Mouse (Mus musculus): ENCODE results near the gene Unc93b1. TPM values are rescaled to one million over a fixed set of nuclear protein-coding genes. Genes with fewer than 3 reads are reported as not detected.

Gene Unc93b1
- polyA plus RNA-seq, 1 experiment = 44.9 TPM

GRCm38 (mm10) chr19:3925859-3926258 lies 9.1 kb upstream of the Unc93b1 start:
- no peak for TF ChIP-seq POLR2A (IDR thresholded peaks at IDR 0.05; ENCODE audit: low read depth, low read length)
- TF ChIP-seq CTCF (IDR thresholded peaks at IDR 0.05; ENCODE audit: borderline replicate concordance, insufficient read depth, low read length) = no peak
- Histone ChIP-seq H3K4me3 (ENCODE audit: insufficient read depth, low read length) (no peak overlapping the region), H3K4me1 (ENCODE audit: control insufficient read depth, insufficient read depth, low read length) (peaks cover 19% of the 10 kb centered on the region), H3K27ac (ENCODE audit: insufficient read depth, low read length) (no peak overlapping the region)

- TF ChIP-seq POLR2A (IDR thresholded peaks at IDR 0.05; ENCODE audit: low read depth, low read length) (0 out of 2 replicates have a peak, but pooled peaks have one; percentile 26), CTCF (IDR thresholded peaks at IDR 0.05; ENCODE audit: borderline replicate concordance, insufficient read depth, low read length) (peak; percentile 27; the same call in 1 of the 2 replicates)
- H3K4me1 ChIP-seq (ENCODE audit: control insufficient read depth, insufficient read depth, low read length) = peaks cover 19% of the 10 kb centered on the region
- no peak overlapping the region for H3K4me3 ChIP-seq (ENCODE audit: insufficient read depth, low read length)
- H3K27ac ChIP-seq (ENCODE audit: insufficient read depth, low read length) = peak overlapping the region; percentile 27
Measured at GRCm38 (mm10) chr19:3926279-3926678, 8.7 kb upstream of the Unc93b1 start.

GRCm38 (mm10) chr19:3926685-3927084 lies 8.3 kb upstream of the Unc93b1 start:
- no peak for TF ChIP-seq CTCF (IDR thresholded peaks at IDR 0.05; ENCODE audit: borderline replicate concordance, insufficient read depth, low read length)
- no peak for TF ChIP-seq POLR2A (IDR thresholded peaks at IDR 0.05; ENCODE audit: low read depth, low read length)
- no peak overlapping the region for H3K4me3 ChIP-seq (ENCODE audit: insufficient read depth, low read length)
- H3K27ac ChIP-seq (ENCODE audit: insufficient read depth, low read length) = peak overlapping the region; percentile 27
- H3K4me1 ChIP-seq (ENCODE audit: control insufficient read depth, insufficient read depth, low read length) = peaks cover 19% of the 10 kb centered on the region

- H3K4me3 ChIP-seq (ENCODE audit: insufficient read depth, low read length) = no peak overlapping the region
- TF ChIP-seq CTCF (IDR thresholded peaks at IDR 0.05; ENCODE audit: borderline replicate concordance, insufficient read depth, low read length) (no peak), POLR2A (IDR thresholded peaks at IDR 0.05; ENCODE audit: low read depth, low read length) (no peak)
- H3K4me1 ChIP-seq (ENCODE audit: control insufficient read depth, insufficient read depth, low read length) = peaks cover 19% of the 10 kb centered on the region
- H3K27ac ChIP-seq (ENCODE audit: insufficient read depth, low read length) = no peak overlapping the region
Measured at GRCm38 (mm10) chr19:3927989-3928388, 7.0 kb upstream of the Unc93b1 start.

GRCm38 (mm10) chr19:3928779-3929178 lies 6.2 kb upstream of the Unc93b1 start:
- H3K4me3 ChIP-seq (ENCODE audit: insufficient read depth, low read length) = no peak overlapping the region
- H3K27ac ChIP-seq (ENCODE audit: insufficient read depth, low read length) = no peak overlapping the region
- TF ChIP-seq CTCF (IDR thresholded peaks at IDR 0.05; ENCODE audit: borderline replicate concordance, insufficient read depth, low read length) (no peak), POLR2A (IDR thresholded peaks at IDR 0.05; ENCODE audit: low read depth, low read length) (no peak)
- H3K4me1 ChIP-seq (ENCODE audit: control insufficient read depth, insufficient read depth, low read length) = peaks cover 19% of the 10 kb centered on the region

GRCm38 (mm10) chr19:3929211-3929941 lies 5.6 kb upstream of the Unc93b1 start, which contains the start of gene Aldh3b1:
Aldh3b1 (minus strand) TSS chr19:3929808.
- TF ChIP-seq POLR2A (IDR thresholded peaks at IDR 0.05; ENCODE audit: low read depth, low read length) (no peak), CTCF (IDR thresholded peaks at IDR 0.05; ENCODE audit: borderline replicate concordance, insufficient read depth, low read length) (no peak)
- peaks cover 19% of the 10 kb centered on the region for H3K4me1 ChIP-seq (ENCODE audit: control insufficient read depth, insufficient read depth, low read length)
- peak within 1 kb of the TSS; percentile 44 for H3K27ac ChIP-seq (ENCODE audit: insufficient read depth, low read length)
- H3K4me3 ChIP-seq (ENCODE audit: insufficient read depth, low read length) = no peak within 1 kb of the TSS

- Histone ChIP-seq H3K4me1 (ENCODE audit: control insufficient read depth, insufficient read depth, low read length) (peaks cover 19% of the 10 kb centered on the region), H3K4me3 (ENCODE audit: insufficient read depth, low read length) (no peak overlapping the region), H3K27ac (ENCODE audit: insufficient read depth, low read length) (peak overlapping the region; percentile 44; the same call in 1 of the 2 replicates)
- TF ChIP-seq CTCF (IDR thresholded peaks at IDR 0.05; ENCODE audit: borderline replicate concordance, insufficient read depth, low read length) (no peak), POLR2A (IDR thresholded peaks at IDR 0.05; ENCODE audit: low read depth, low read length) (no peak)
Measured at GRCm38 (mm10) chr19:3930262-3931057, 4.5 kb upstream of the Unc93b1 start.

GRCm38 (mm10) chr19:3931716-3932115 lies 3.3 kb upstream of the Unc93b1 start:
- no peak overlapping the region for H3K4me3 ChIP-seq (ENCODE audit: insufficient read depth, low read length)
- TF ChIP-seq CTCF (IDR thresholded peaks at IDR 0.05; ENCODE audit: borderline replicate concordance, insufficient read depth, low read length) = no peak
- TF ChIP-seq POLR2A (IDR thresholded peaks at IDR 0.05; ENCODE audit: low read depth, low read length) = no peak
- peaks cover 14% of the 10 kb centered on the region for H3K4me1 ChIP-seq (ENCODE audit: control insufficient read depth, insufficient read depth, low read length)
- H3K27ac ChIP-seq (ENCODE audit: insufficient read depth, low read length) = no peak overlapping the region

GRCm38 (mm10) chr19:3935896-3936850 lies 1.2 kb downstream of the Unc93b1 start:
- TF ChIP-seq CTCF (IDR thresholded peaks at IDR 0.05; ENCODE audit: borderline replicate concordance, insufficient read depth, low read length) (no peak), POLR2A (IDR thresholded peaks at IDR 0.05; ENCODE audit: low read depth, low read length) (0 out of 2 replicates have a peak, but pooled peaks have one; percentile 43)
- H3K4me3 ChIP-seq (ENCODE audit: insufficient read depth, low read length) = peak overlapping the region; percentile 40
- no peak overlapping the region for H3K27ac ChIP-seq (ENCODE audit: insufficient read depth, low read length)
- H3K4me1 ChIP-seq (ENCODE audit: control insufficient read depth, insufficient read depth, low read length) = no peaks in the 10 kb centered on the region
